Mouse (Mus musculus) urinary bladder, postnatal 10 days (tissue): ENCODE measurements around the gene Lrrc9.

Source experiments
- DNase-seq: peaks from one replicate; pipeline ENCODE4 v3.0.0; 2022; ENCODE audit warnings: low spot score

Lrrc9 gene

GRCm38 (mm10) chr12:72441839-72442576, at the start of gene Lrrc9:
Lrrc9 (plus strand) TSS chr12:72441866.
- no peak for DNase-seq

DNA sequence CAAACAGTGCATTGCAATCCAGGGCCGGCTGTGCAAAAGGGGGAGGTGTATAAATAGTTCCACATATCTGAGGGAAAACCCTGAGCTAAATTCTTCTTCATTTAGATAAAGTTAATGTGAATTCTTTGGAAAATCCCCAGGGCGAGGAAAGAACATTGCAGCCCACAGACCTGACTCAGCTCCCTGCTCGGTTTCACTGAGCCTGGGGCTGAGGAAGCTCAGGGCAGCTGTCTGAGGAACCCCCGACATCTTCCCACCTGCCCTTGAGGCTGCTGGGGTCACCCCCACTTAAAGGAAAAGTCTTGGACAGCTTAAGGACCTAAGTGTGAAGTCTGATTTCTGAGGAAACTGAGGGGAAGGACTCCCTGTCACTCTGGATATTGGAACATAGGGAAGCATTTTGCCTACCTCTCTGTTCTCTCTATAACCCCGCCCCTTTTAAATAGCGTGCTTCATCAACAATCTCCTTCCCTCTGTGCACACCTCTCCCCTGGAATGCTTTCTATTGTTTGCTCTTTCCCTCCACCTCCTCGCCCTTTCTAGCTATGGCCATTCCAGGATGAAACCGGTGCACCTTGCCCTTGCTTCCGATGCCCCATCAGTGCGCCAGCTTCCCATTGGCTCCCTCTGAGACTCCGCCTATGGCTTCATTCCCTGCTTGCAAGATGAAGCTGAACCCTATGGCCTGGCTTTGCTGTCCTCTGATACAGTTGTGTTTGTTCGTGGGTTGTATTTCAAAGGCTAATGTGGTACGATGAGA, 48.4 kb upstream of the Lrrc9 start:
- DNase-seq, result no peak

DNA sequence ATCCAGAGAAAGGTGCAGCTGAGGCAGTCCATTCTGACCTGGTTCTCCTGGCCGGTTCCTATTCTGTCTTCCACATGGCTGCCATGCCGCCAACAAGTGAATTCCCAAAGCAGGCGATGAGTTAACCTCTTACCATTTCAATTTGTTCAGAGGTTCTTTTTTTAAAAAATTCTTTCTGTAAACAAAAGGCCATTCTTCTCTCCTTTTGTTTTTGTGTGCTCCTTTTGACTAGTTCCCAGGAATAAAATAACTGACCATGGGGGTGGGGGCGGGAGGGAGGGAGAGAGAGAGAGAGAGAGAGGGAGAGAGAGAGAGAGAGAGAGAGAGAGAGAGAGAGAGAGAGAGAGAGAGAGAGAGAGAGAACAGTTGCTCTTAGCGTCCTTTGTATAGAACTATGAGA, 36.6 kb upstream of the Lrrc9 start:
- DNase-seq, result no peak

- DNase-seq, result no peak
Measured at GRCm38 (mm10) chr12:72407146-72407545, 34.5 kb upstream of the Lrrc9 start.

DNA sequence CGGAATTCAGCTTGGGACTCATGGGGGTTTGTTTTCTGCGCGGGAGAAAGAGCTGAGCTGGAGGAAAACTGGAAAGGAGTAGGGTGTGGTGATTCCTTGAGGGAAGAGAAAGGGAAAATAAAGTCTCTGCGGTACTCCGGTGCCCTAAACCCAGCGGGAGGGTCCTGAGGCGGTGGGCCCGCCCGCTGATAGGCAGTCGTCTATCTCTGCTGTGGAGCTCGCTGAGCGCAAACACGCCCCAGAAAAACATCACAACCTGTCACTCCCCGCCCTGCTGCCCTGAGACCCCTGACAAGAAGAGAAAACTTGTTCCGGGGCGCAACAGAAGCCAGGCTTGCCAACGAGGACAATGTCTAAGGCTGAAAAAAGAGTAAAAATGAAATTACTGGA, 34.0 kb upstream of the Lrrc9 start:
- DNase-seq, result no peak

- no peak for DNase-seq
Measured at GRCm38 (mm10) chr12:72408111-72408891, 33.4 kb upstream of the Lrrc9 start.

DNA sequence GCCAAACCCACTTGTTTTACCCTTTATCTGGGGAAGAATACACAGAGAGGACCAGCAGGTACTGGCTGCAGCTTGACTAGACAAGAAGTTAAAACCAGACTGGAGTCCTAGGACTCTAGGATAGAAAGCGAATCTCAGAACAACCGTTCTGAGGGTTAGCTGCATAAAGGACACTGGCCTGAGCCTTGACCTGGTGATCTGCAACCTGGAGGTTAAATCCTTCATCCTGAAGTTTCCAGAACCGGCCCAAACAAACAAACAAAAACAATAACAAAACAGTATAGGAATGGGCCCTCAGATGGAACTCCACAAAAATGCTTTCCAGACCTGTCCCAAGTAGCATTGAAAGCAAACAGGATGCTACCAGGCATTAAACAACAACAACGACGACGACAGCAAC, 32.7 kb upstream of the Lrrc9 start, which contains the start of gene Rtn1:
Rtn1 (minus strand) TSS at position 101 of the 400 bp plus-strand sequence.
- DNase-seq, result no peak

DNA sequence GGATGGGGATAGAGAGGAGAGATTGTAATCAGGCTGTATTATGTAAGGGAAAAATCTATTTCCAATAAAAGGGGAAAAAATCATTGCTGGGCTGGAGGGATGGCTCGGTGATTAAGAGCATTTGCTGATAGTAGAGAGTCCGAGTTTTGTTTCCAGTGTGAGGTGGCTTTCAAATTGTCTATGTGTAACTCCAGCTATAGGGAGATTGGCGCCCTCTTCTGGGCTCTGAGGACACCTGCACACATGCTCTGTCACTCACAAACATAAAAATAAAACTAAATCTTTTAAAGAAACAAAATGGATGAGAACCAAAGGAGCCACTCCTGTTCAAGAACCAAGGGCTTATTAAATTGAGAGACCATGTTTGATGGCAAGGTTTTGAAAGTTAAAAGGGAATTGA, 23.9 kb upstream of the Lrrc9 start:
- no peak for DNase-seq

- DNase-seq, result no peak
Measured at GRCm38 (mm10) chr12:72422681-72423080, 19.0 kb upstream of the Lrrc9 start.

GRCm38 (mm10) chr12:72427722-72428126, 13.9 kb upstream of the Lrrc9 start:
- no peak for DNase-seq

- DNase-seq, result no peak
Measured at GRCm38 (mm10) chr12:72432209-72432608, 9.5 kb upstream of the Lrrc9 start.

DNA sequence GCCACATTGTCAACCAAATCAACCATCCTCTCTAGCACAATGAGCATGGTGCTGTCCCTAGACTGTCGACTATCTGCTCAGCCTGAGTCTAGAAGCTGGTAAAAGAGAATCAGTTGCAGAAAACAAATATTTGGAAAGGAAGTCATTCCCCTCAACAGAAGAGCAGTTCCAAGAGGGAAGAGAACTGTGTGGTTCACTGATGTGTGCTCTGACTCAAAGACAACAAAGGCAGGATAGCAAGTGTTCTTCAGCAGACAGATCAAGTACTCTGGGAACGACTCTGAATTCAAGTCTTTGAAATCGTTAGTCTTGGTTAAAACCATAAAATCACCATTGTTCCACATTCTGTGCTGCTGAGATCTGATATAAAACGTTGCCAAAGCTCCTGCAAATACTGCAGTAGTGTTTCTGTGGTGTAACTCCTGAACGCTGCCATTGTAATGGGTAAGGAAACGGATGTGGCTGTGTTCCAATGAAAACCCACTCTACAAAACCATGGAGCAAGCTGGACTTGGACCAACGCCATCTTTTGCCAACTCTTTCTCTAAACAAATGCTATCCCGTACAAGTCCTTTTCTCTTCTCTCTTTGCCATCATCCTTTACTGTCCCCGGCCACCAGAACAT, 8.3 kb upstream of the Lrrc9 start:
- DNase-seq, result no peak

DNA sequence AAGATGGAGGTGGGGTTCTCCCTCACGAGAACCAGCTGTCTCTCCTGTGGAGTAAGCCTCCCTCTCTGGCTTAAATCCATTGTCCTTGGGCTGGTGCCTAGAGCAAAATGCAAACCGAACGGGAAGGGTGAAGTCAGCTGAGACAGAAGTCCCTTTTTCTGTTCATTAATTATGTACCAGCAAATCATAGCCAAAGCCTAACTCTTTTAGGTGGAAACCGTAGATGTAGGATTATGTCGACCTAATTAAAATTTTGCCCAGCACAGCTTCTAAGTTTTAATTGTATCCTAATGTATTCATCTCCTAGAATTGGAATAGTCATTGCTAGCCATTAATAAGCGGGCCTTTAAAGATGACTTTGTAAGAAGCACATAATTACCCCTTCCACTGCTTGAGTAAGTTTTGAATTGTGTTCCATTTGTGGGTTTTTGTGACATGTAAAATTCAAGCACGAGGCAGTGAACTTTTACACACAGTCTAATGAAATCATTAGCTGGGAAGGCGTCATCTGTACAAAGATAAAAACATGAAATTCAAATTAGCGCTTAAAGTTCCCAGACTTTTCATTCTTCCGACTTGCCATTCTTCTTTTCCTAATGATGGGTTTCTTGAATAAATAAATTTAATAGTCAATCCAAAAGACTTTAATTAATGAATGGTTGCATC, 3.9 kb upstream of the Lrrc9 start:
- DNase-seq, result no peak

- no peak for DNase-seq
Measured at GRCm38 (mm10) chr12:72438961-72439480, 2.6 kb upstream of the Lrrc9 start.

DNA sequence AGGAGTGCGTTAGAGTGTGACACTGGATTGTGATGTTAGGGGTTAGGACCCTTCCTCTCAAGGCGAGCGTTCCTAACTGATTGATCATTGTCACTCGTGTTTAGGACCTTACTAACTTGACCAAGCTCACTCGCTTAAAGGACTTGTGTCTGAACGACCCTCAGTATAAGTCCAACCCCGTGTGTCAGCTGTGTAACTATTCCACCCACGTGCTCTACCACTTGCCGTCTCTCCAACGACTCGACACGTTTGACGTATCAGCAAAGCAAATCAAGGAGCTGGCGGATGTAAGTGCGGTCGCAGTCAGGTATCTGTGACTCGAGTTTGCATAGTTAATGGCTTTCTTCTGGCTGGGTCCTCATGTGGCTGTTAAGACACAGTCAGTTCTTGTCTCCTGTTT, 12.3 kb downstream of the Lrrc9 start:
- no peak for DNase-seq

- DNase-seq, result no peak
Measured at GRCm38 (mm10) chr12:72461191-72461893, 19.7 kb downstream of the Lrrc9 start.

- DNase-seq, result no peak
Measured at GRCm38 (mm10) chr12:72461894-72462530, 20.3 kb downstream of the Lrrc9 start.

DNA sequence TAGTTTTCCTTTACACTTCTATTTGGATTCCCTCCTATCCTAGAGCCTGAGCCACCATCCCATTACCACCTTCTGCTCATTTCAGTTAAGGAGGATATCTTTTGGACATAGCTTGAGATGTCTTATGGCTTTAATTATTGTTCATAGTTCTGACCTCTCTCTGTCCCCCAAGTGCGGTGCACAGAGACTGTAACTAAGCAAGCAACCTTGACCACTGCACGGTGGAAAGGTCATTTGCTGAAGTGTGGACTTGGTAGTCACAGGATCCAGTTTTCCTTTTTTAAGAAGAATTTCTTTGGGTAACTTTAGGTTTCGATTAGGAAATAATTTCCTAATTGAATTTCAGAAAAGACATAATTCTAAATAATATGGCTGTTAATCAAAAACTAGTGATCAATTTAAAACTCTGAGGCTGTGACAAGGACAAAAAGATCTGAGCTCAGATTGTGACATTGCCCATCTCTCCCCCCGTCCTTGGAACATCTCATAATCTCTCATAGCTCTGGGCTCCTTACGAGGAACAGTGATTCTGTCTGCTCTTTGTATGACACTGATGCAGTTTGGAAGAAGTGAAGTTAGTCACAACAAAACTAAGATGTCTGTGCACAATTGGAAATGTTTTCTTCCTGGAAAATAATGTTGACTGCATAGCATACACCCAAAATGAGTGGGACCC, 24.3 kb downstream of the Lrrc9 start:
- no peak for DNase-seq

DNA sequence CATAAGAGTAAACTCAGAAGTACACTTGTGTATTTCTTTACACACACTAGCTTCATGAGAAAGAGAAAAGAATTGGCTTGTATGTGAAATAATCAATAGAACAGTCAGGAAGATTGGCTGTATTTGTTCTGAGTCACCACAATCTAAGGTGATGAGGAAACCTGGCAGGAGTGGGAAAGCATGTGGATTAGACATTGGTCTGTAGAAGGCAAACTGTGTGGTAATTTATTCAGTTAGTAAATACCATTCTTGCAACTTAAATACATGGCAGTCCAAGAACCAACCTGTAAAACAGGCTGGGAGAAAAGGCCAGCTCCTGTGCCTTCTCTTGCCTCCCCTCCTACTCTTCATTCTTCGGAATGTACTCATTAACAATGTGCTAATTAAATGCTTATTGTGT, 25.6 kb downstream of the Lrrc9 start:
- no peak for DNase-seq

GRCm38 (mm10) chr12:72467789-72468188, 26.1 kb downstream of the Lrrc9 start:
- DNase-seq, result no peak
